Mouse (Mus musculus) macrophage (primary cell): Measurements from ENCODE around the gene Mme. TPM values are rescaled to one million over a fixed set of nuclear protein-coding genes. Genes with fewer than 3 reads are reported as not detected.

Source experiments
- H3K27ac ChIP-seq: fragments of 350-480 bp; formaldehyde crosslinking; 2 replicates; pipeline ENCODE4 v1.9.0; 2021
- H3K36me3 ChIP-seq: fragments of 350-480 bp; formaldehyde crosslinking; 2 replicates; pipeline ENCODE4 v1.9.0; 2021; ENCODE audit errors: inconsistent target
- H3K4me3 ChIP-seq: fragments of 350-480 bp; formaldehyde crosslinking; 2 replicates; pipeline ENCODE4 v1.9.0; 2021; ENCODE audit errors: inconsistent target
- H3K79me2 ChIP-seq: fragments of 350-480 bp; formaldehyde crosslinking; 2 replicates; pipeline ENCODE4 v1.9.0; 2021; ENCODE audit errors: inconsistent target
- WGBS: methylation state at CpG from one replicate; pipeline ENCODE4 v1.1.7; 2026; ENCODE audit warnings: inconsistent platforms; ENCODE audit not compliant: missing documents; 5-methylcytosine and 5-hydroxymethylcytosine counted together
- polyA plus RNA-seq: library from polyadenylated mRNA; stranded (reverse); fragments of 250-400 nt; gene quantifications from 3 replicates; pipeline ENCODE4 v1.2.4, GENCODE M21; 2018; ENCODE audit warnings: inconsistent platforms
- total RNA-seq, 78 experiments: library from RNA; depleted of rRNA; stranded (reverse); fragments of 250-400 nt; gene quantifications; 1 replicate in 9 of 78; 2 replicates in 24 of 78; 3 replicates in 43 of 78; 4 replicates in 2 of 78; pipeline ENCODE4 v1.2.4; 2018; ENCODE audit warnings: inconsistent platforms in 56 of 78

The Mme gene
- 1 to 10 TPM in 1 of 26 experiments, under 1 TPM in 1, not detected in 24; 0.18 to 6.2 TPM for total RNA-seq (2018; cell fraction: chromatin; rRNA removed)
- total RNA-seq (2018; cell fraction: cytosol; rRNA removed), result not detected
- total RNA-seq (2018; cell fraction: nucleus; rRNA removed), result 1 to 10 TPM in 1 of 26 experiments, not detected in 25; 1.1 TPM
- polyA plus RNA-seq, result not detected in 3 replicates

DNA sequence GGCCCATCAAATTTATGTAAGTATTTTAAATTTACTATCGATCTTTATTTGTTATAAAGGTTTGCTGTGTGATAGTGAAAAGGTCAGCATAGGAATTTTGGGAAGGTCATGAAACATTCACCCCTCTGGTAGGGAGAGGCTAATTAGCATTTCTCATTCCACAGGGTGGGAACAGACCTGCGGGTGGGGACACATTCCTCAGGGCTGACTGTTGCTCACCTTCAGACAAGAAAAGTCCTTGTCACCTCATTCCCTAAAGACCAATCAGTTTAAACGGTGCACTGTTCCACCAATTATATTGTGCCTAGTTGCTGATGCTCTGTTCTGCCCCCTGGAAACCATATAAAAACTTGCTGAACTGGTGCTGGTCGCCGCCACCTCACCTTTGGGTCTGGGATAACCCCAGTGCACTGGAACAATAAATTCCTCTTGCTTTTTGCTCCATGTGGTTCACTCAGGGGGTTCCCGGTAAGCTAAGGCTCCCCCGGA, at the start of gene Mme:
Gene Mme (plus strand): TSS at position 439 of the 489 bp plus-strand sequence.
- Histone ChIP-seq H3K36me3 (no peaks in the 10 kb centered on the region), H3K79me2 (no peaks in the 10 kb centered on the region), H3K27ac (no peak within 1 kb of the TSS), H3K4me3 (no peak within 1 kb of the TSS)
- WGBS, result 90% methylated on average over 7 of the region's 7 CpGs

DNA sequence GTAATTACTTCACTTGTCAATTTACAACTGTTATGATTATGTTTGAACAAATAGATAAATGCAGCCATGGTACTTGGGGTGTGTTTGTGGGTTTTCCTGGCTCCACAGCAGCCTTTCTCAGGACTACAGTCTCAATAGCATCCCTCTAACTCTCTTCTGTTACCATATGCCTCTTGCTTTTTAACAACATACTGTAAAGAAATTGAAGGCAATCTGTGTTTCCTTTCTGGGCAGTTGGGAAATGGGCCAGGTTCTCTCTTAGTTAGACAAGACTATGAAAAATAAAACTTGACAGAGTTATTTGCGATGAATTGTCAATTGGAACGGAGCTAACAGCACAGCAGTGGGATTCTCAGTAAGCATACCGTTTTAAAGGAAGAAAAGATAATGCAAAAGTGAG, 44.8 kb upstream of the Mme start:
- H3K4me3 ChIP-seq, result no peak overlapping the region
- H3K27ac ChIP-seq, result no peak overlapping the region
- WGBS, result 96% methylated on average over 3 of the region's 3 CpGs
- H3K36me3 ChIP-seq, result no peaks in the 10 kb centered on the region
- no peaks in the 10 kb centered on the region for H3K79me2 ChIP-seq

DNA sequence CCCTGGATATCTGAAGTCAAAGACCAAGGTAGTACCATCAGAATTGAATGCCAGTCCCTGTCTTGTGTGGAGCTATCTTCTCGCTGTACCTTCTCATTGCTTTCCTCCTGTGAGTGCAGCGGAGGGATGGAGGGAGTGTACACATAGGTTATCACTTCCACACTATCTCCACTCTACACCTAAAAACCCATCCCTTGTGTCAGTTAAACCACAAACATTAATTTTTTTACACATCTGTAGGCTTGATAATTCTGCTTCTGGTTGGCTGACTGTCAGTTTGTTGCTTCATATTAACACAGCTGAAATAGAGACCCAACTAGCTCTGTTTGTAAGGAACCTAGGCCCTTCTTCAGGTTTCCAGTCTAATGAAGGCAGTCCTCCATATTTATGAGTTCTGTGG, 43.3 kb upstream of the Mme start:
- Histone ChIP-seq H3K36me3 (no peaks in the 10 kb centered on the region), H3K27ac (no peak overlapping the region), H3K79me2 (no peaks in the 10 kb centered on the region), H3K4me3 (no peak overlapping the region)
- whole genome bisulfite sequencing, result 95% methylated on average over 2 of the region's 2 CpGs

DNA sequence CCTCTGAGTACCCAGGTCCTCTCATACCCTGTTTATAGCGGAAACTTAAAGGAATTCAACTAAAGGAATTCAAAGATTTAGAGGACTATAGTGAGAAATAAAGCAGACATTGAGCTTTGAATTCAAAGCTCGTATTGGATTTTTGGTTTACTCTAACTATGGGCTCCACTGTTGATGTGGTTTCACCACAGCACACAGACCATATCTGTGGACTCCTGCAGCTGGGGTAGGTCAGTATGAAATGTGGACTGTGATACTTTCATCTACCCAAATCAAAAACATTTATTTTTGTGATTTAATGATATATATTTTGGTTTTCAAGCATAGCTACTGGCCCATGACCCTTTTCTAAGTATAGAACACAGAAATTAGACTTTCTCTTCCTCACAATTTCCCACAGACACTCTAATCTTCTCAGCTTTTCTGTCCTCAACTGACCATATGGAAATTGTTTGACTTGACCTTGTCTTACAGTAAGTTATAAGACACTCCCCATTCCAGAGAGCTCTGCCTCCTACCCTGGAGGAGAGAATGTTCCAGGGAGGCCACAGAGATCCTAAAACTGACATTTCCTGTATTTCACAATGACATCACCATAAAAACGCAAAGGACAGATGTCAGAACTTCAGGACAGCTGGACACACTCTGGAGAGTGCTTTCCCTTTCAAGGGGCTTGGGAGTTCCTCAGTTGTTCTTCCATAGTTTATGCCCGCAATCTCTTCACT, 19.3 kb upstream of the Mme start:
- WGBS, result 82% methylated on average over 4 of the region's 4 CpGs
- Histone ChIP-seq H3K79me2 (no peaks in the 10 kb centered on the region), H3K4me3 (no peak overlapping the region), H3K27ac (no peak overlapping the region), H3K36me3 (no peaks in the 10 kb centered on the region)

DNA sequence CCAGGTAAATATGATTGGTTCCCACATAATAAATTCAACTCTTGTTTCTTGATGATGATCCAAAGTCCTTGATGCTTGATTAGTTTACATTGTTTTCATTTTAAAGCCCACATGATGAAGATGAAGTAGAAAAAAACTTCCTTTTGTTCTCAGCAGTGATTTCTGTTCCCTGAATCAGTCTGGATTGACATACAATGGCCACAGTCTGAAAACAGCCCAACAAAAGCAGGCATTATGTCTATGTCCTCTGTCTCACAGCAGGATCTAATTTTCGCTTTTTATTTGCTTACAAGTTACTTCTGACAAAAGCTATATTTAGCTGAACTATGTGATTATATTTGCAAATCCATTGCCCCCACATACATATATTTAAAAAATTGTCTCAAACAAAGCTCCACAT, 17.7 kb upstream of the Mme start:
- Histone ChIP-seq H3K4me3 (no peak overlapping the region), H3K79me2 (no peaks in the 10 kb centered on the region), H3K27ac (no peak overlapping the region), H3K36me3 (no peaks in the 10 kb centered on the region)
- 100% methylated on average over 1 of the region's 1 CpGs for WGBS

DNA sequence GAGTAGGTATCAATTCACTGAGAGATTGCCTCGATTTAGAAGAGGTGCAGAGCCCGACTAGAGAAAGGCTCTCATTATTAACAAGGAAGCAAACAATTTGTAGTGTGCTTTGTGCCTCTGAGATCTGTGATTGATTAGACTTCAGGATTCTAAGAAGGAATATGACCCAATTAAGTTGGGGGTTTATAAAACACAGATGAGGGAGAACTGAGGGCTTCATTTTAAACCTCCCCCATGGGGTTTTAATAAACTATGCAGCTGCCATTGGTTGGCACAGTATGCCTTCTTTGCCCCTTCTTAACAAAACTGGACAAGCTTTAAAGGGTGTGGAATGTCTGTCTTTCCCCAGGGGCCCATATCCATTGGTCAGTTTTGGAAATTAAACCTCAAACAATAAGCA, 5.4 kb upstream of the Mme start:
- no peaks in the 10 kb centered on the region for H3K36me3 ChIP-seq
- 67% methylated on average over 2 of the region's 2 CpGs for WGBS

DNA sequence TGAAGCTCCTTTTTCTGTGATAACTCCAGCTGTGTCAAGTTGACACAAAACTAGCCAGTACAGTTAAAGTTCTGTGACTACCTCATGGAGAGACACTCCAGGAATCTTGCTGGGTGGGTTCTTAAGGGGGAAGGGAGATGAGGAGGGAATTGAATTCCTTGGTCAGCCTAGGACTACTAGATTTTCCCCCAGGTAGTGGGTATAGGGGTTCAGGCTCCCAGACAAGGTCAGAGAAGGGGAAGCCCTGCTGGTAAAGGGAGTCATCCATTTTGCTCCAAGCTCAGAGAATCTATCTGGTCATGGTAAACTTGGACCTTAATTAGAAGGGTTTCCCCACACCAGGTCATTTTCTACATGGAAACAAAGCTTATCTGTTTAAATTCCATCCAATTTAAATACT, 2.4 kb downstream of the Mme start:
- Histone ChIP-seq H3K4me3 (no peak overlapping the region), H3K27ac (no peak overlapping the region), H3K36me3 (no peaks in the 10 kb centered on the region), H3K79me2 (no peaks in the 10 kb centered on the region)

More for the DNA sequence above, 5.4 kb upstream of the Mme start:
- Histone ChIP-seq H3K27ac (no peak overlapping the region), H3K4me3 (no peak overlapping the region), H3K79me2 (no peaks in the 10 kb centered on the region)

DNA sequence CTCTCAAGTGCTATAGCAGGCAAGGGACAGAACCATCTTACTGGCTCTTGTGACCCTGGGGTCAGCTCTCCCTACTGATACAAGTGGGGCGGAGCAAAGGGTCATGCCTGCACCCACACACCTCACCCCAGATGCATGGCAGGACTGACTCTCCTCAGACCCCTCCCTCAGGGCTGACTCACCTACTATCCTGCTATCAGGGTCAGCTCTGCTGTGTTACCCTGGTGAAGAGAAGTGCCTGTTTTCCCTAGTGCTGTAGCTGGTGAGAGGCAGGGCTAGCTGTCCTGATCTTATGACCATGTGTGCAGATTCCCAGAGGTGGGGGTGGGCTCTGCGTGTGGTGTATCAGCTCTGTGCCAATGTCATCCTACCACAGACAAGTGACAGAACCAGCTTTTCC, 30.8 kb downstream of the Mme start:
- no peak overlapping the region for H3K4me3 ChIP-seq
- WGBS, result 96% methylated on average over 2 of the region's 2 CpGs

DNA sequence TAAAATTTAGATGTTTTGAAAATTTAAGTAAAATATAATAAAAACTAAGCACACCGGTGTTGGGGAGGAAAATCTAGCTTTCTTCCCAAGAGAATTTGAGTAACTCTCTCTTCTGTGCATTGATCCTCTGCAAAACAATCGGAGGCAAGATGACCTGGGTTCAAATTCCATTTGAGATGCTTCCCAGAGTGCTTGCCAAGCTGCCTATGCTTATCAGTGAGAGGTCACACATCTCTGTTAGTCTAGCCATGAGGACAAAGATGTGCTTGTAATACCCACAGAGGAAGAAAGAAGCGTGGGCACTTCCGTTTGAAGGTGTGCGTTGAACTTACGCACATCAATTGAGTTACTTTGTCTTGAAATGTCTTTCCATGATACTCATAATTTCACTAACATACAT, 53.0 kb downstream of the Mme start:
- 83% methylated on average over 6 of the region's 6 CpGs for WGBS
- no peaks in the 10 kb centered on the region for H3K79me2 ChIP-seq
- no peak overlapping the region for H3K27ac ChIP-seq
- no peaks in the 10 kb centered on the region for H3K36me3 ChIP-seq
- no peak overlapping the region for H3K4me3 ChIP-seq

More for the DNA sequence above, 30.8 kb downstream of the Mme start:
- H3K36me3 ChIP-seq, result no peaks in the 10 kb centered on the region
- no peaks in the 10 kb centered on the region for H3K79me2 ChIP-seq
- no peak overlapping the region for H3K27ac ChIP-seq

DNA sequence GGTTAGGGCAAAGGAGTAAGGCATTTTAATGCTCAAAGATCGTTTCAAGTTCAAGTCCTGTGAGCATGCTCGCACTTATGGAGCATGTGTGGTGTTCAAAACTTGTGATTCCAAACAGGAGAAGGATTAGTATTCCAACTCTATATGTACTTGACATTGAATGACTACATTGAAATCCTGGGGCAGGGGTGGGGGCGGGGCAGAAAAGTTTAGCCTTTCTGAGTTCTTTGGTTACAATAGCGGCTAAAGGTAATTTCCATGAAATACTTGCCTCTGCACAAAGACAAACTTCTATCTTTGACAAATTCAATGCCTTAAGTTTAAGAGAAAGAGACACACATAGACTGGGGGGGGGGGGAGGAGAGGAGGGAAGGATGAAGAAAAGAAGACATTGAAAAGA, 53.5 kb downstream of the Mme start:
- H3K27ac ChIP-seq, result no peak overlapping the region
- H3K4me3 ChIP-seq, result no peak overlapping the region
- no peaks in the 10 kb centered on the region for H3K79me2 ChIP-seq
- H3K36me3 ChIP-seq, result no peaks in the 10 kb centered on the region
- 54% methylated on average over 4 of the region's 4 CpGs for WGBS

DNA sequence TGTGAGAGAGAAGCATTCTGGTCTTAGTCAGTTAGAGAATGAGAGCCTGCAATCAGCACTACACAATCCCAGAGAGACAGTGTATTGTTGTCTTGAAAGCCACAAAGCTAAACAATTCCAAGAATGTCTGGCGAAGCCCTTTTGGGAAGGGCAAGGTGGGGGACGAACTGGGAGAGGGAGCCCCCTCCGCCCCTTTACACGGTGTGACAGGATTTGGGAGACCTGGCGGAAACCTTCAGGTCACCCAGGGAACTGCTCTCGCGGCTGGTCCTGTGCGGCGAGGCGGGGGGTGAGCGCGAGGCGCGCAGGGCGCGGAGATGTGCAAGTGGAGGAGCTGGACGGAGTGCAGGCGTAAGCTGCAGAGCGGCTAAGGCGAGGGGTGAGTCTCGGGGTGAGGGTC, 53.9 kb downstream of the Mme start:
- Histone ChIP-seq H3K36me3 (no peaks in the 10 kb centered on the region), H3K79me2 (no peaks in the 10 kb centered on the region), H3K27ac (no peak overlapping the region), H3K4me3 (no peak overlapping the region)
- WGBS, result 5% methylated on average over 21 of the region's 21 CpGs

DNA sequence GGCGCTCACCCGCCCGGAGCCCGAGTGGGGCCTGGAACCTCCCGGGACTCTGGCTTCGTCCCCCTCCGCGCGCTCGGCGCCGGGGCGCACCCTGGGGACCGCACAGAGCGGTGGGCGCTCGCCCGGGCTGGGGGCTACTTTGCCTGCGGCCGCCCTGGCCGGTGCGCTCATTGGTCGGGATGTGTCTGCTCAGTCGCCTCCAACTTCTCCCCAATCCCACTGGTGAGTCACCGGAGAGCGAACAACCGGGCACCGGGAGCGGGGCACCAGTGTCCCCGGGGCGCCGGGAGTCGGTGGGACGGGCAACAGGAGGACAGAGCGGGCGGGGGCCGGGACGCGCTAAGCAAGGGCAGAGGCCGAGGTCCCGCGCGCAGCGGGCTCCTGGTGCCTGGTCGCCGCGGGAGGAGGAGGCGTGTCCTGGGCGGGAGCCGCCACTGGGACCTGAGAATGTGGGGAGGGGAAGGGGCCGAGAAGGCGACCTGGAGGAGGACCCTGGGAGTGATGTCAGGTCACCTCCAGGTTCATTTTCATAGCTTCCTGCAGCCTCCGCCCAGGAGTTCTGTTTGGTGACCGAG, 54.4 kb downstream of the Mme start:
- H3K27ac ChIP-seq, result no peak overlapping the region
- 1% methylated on average over 41 of the region's 54 CpGs for WGBS
- no peaks in the 10 kb centered on the region for H3K36me3 ChIP-seq
- no peaks in the 10 kb centered on the region for H3K79me2 ChIP-seq
- H3K4me3 ChIP-seq, result no peak overlapping the region

DNA sequence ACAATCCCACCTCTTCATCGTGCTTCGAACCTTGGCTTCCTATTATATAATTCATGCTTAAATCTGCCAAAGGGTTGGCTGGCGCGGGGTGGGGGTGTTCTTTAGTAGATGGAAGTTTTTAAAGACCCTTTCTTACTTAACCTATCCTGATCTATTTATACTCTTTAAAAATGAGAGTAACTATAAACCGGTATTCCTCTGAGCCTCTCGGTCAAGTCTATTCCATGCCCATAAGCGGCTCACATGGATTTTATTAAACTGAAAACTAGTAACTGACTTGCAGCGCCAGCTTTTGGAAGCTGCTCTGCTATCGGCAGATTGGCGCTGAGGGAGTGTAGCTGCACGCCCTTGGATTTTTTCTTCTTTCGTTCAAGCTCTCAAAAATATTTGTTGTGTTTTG, 55.1 kb downstream of the Mme start:
- WGBS, result 7% methylated on average over 12 of the region's 12 CpGs
- Histone ChIP-seq H3K79me2 (no peaks in the 10 kb centered on the region), H3K36me3 (no peaks in the 10 kb centered on the region), H3K4me3 (no peak overlapping the region), H3K27ac (no peak overlapping the region)

DNA sequence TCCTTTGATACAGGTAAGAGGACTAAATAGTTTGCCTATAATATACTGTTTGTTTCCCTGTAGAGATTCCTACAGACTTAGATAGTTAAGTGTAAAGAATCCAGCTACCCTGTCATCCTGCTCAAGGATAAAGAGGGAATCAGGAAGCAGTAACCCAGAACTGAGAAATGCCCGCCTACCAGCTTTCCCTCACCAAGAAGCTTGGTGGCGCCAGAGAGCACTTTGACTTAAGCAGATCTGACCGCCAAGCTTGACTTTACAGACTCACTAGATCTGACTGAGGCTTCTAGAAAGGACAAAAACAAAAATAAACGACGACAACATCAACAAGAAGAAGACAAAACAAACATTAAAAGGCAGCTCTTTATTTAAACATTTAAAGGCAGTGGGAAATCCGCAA, 56.5 kb downstream of the Mme start:
- Histone ChIP-seq H3K79me2 (no peaks in the 10 kb centered on the region), H3K36me3 (no peaks in the 10 kb centered on the region), H3K4me3 (no peak overlapping the region), H3K27ac (no peak overlapping the region)
- 4% methylated on average over 6 of the region's 6 CpGs for WGBS

DNA sequence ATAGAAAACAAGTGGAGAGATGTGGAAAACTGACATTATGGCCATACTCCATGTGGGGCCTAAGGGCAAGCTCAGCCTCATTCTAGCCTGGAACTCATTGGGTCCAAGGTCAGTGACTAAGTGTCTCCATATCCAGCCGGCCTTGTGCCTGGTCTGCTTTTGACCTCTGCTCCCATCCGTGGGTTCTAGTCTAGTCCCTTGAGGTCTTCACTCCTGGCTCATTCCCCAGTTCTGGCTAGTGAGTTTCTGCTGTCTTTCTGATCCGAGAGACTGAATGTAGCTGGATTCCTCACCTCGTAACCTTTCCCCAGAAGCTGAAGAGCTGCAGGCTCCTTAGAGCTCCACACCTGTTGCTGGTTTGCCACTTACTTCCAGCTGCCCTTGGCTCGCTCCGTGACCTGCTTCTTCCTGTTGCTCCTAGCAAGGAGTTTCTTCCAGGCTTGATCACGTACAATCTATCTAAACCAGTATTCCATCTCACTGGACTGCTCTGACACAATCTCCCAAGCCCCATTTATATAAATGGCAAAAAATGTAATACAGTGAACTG, 73.9 kb downstream of the Mme start:
- H3K36me3 ChIP-seq, result no peaks in the 10 kb centered on the region
- no peaks in the 10 kb centered on the region for H3K79me2 ChIP-seq
- WGBS, result 82% methylated on average over 7 of the region's 7 CpGs
- H3K4me3 ChIP-seq, result no peak overlapping the region
- no peak overlapping the region for H3K27ac ChIP-seq
